Mouse (Mus musculus) hindbrain, embryonic 16.5 days (tissue): ENCODE results near the gene Adamts8. TPM values are rescaled to one million over a fixed set of nuclear protein-coding genes. Genes with fewer than 3 reads are reported as not detected.

Experiments used
- ATAC-seq: fragments of 200-750 bp; cut with Nextera tagmentation; 2 replicates; pipeline ENCODE4 v1.8.0; 2017; ENCODE audit warnings: moderate TSS enrichment, moderate library complexity
- H3K27ac ChIP-seq: fragments of 300-500 bp; sonication (generic); 2 replicates; pipeline ENCODE4 v1.5.1; 2014; ENCODE audit warnings: low read depth, mild to moderate bottlenecking, control low read depth, low read length, moderate library complexity
- H3K27me3 ChIP-seq: fragments of 300-500 bp; sonication (generic); replicated peaks from 2 replicates; pipeline ENCODE4 v1.6.1; 2014; ENCODE audit warnings: low read length; ENCODE audit not compliant: control insufficient read depth, insufficient read depth
- H3K36me3 ChIP-seq: fragments of 300-500 bp; sonication (generic); 2 replicates; pipeline ENCODE4 v1.6.1; 2014; ENCODE audit warnings: mild to moderate bottlenecking, low read length, moderate library complexity, mixed read lengths; ENCODE audit not compliant: control insufficient read depth, insufficient read depth
- H3K4me1 ChIP-seq: fragments of 300-500 bp; sonication (generic); 2 replicates; pipeline ENCODE4 v1.6.1; 2014; ENCODE audit warnings: low read depth, low read length; ENCODE audit not compliant: control insufficient read depth, insufficient read depth
- H3K4me2 ChIP-seq: fragments of 300-500 bp; sonication (generic); 2 replicates; pipeline ENCODE4 v1.6.1; 2014; ENCODE audit warnings: mild to moderate bottlenecking, low read length, control low read depth, moderate library complexity
- H3K4me3 ChIP-seq: fragments of 300-500 bp; sonication (generic); 2 replicates; pipeline ENCODE4 v1.5.1; 2014; ENCODE audit warnings: mild to moderate bottlenecking, low read length, control low read depth, moderate library complexity
- H3K9ac ChIP-seq: fragments of 300-500 bp; sonication (generic); 2 replicates; pipeline ENCODE4 v1.6.1; 2014; ENCODE audit warnings: low read depth, mild to moderate bottlenecking, control low read depth, low read length, moderate library complexity
- H3K9me3 ChIP-seq: fragments of 300-500 bp; sonication (generic); 2 replicates; pipeline ENCODE4 v1.6.1; 2014; ENCODE audit warnings: mild to moderate bottlenecking, low read length, moderate library complexity; ENCODE audit not compliant: control insufficient read depth
- WGBS: fragments of 180-500 bp; shearing (Covaris S2); extraction: QIAGEN DNeasy Blood & Tissue Kit; methylation state at CpG from one replicate; pipeline ENCODE4 v1.1.7; 2014; 5-methylcytosine and 5-hydroxymethylcytosine counted together
- polyA plus RNA-seq: library from polyadenylated mRNA; unstranded; fragments of >200 nt; fragmentation: Nextera tagmentation; extraction: Ambion mirVana; gene quantifications from 2 replicates; pipeline ENCODE4 v1.2.1, GENCODE M21; 2015

The Adamts8 gene
- 1.8 and 2.8 TPM in 2 replicates for polyA plus RNA-seq

GRCm38 (mm10) chr9:30942512-30943313 lies at the start of gene Adamts8:
Adamts8 (plus strand) TSS chr9:30942562.
- H3K4me2 ChIP-seq: peak within 1 kb of the TSS; percentile 99
- peak within 1 kb of the TSS; percentile 51; the same call in 1 of the 2 replicates for H3K27ac ChIP-seq
- peak; percentile 84 for ATAC-seq
- H3K27me3 ChIP-seq: peaks cover 19% of the 10 kb centered on the region
- H3K4me1 ChIP-seq: peaks cover 14% of the 10 kb centered on the region
- no peaks in the 10 kb centered on the region for H3K36me3 ChIP-seq
- H3K9ac ChIP-seq: peak within 1 kb of the TSS; percentile 81
- peak within 1 kb of the TSS; percentile 76 for H3K4me3 ChIP-seq
- WGBS: under 1% methylated on average over 72 of the region's 96 CpGs
- no peaks in the 10 kb centered on the region for H3K9me3 ChIP-seq

- H3K36me3 ChIP-seq: peaks cover 3% of the 10 kb centered on the region
- H3K4me3 ChIP-seq: no peak overlapping the region
- ATAC-seq: no peak
- no peak overlapping the region for H3K4me2 ChIP-seq
- no peak overlapping the region for H3K27ac ChIP-seq
- H3K9me3 ChIP-seq: no peaks in the 10 kb centered on the region
- WGBS: 61% methylated on average over 3 of the region's 3 CpGs
- no peak overlapping the region for H3K9ac ChIP-seq
- H3K4me1 ChIP-seq: peaks cover 3% of the 10 kb centered on the region; the same call in 1 of the 2 replicates
- no peaks in the 10 kb centered on the region for H3K27me3 ChIP-seq
These were observed 46.7 kb upstream of the Adamts8 start for GRCm38 (mm10) chr9:30895618-30896017.

- no peak overlapping the region for H3K27ac ChIP-seq
- peaks cover 4% of the 10 kb centered on the region for H3K36me3 ChIP-seq
- 46% methylated on average over 5 of the region's 5 CpGs for WGBS
- no peak overlapping the region for H3K4me2 ChIP-seq
- no peak overlapping the region for H3K9ac ChIP-seq
- H3K4me1 ChIP-seq: peaks cover 3% of the 10 kb centered on the region; the same call in 1 of the 2 replicates
- H3K9me3 ChIP-seq: no peaks in the 10 kb centered on the region
- H3K4me3 ChIP-seq: no peak overlapping the region
- H3K27me3 ChIP-seq: no peaks in the 10 kb centered on the region
- peak; percentile 86 for ATAC-seq
These were observed 45.6 kb upstream of the Adamts8 start for GRCm38 (mm10) chr9:30896752-30897151.

- H3K4me1 ChIP-seq: peaks cover 3% of the 10 kb centered on the region; the same call in 1 of the 2 replicates
- WGBS: 71% methylated on average over 2 of the region's 2 CpGs
- ATAC-seq: no peak
- no peak overlapping the region for H3K4me3 ChIP-seq
- no peaks in the 10 kb centered on the region for H3K9me3 ChIP-seq
- peaks cover 6% of the 10 kb centered on the region for H3K36me3 ChIP-seq
- no peak overlapping the region for H3K4me2 ChIP-seq
- no peak overlapping the region for H3K27ac ChIP-seq
- no peaks in the 10 kb centered on the region for H3K27me3 ChIP-seq
- H3K9ac ChIP-seq: no peak overlapping the region
These were observed 45.2 kb upstream of the Adamts8 start for GRCm38 (mm10) chr9:30897169-30897568.

- H3K27me3 ChIP-seq: no peaks in the 10 kb centered on the region
- H3K27ac ChIP-seq: no peak overlapping the region
- ATAC-seq: no peak
- 97% methylated on average over 19 of the region's 19 CpGs for WGBS
- no peaks in the 10 kb centered on the region for H3K9me3 ChIP-seq
- no peak overlapping the region for H3K9ac ChIP-seq
- H3K4me3 ChIP-seq: no peak overlapping the region
- no peak overlapping the region for H3K4me2 ChIP-seq
- no peaks in the 10 kb centered on the region for H3K4me1 ChIP-seq
- peaks cover 7% of the 10 kb centered on the region for H3K36me3 ChIP-seq
These were observed 40.2 kb upstream of the Adamts8 start for GRCm38 (mm10) chr9:30902152-30902551.

GRCm38 (mm10) chr9:30902641-30903040 lies 39.7 kb upstream of the Adamts8 start:
- H3K4me2 ChIP-seq: no peak overlapping the region
- ATAC-seq: no peak
- no peaks in the 10 kb centered on the region for H3K9me3 ChIP-seq
- H3K27me3 ChIP-seq: no peaks in the 10 kb centered on the region
- H3K4me1 ChIP-seq: no peaks in the 10 kb centered on the region
- no peak overlapping the region for H3K4me3 ChIP-seq
- H3K9ac ChIP-seq: no peak overlapping the region
- H3K27ac ChIP-seq: no peak overlapping the region
- WGBS: 98% methylated on average over 7 of the region's 7 CpGs
- peaks cover 7% of the 10 kb centered on the region for H3K36me3 ChIP-seq

GRCm38 (mm10) chr9:30903266-30903665 lies 39.1 kb upstream of the Adamts8 start:
- Histone ChIP-seq H3K4me2 (no peak overlapping the region), H3K27ac (no peak overlapping the region), H3K27me3 (no peaks in the 10 kb centered on the region), H3K36me3 (peaks cover 7% of the 10 kb centered on the region), H3K4me1 (no peaks in the 10 kb centered on the region), H3K9me3 (no peaks in the 10 kb centered on the region), H3K4me3 (no peak overlapping the region), H3K9ac (no peak overlapping the region)
- ATAC-seq: no peak
- WGBS: 95% methylated on average over 5 of the region's 5 CpGs

- H3K4me3 ChIP-seq: no peak overlapping the region
- 88% methylated on average over 10 of the region's 10 CpGs for WGBS
- peaks cover 3% of the 10 kb centered on the region; the same call in 1 of the 2 replicates for H3K36me3 ChIP-seq
- no peak overlapping the region for H3K9ac ChIP-seq
- no peaks in the 10 kb centered on the region for H3K9me3 ChIP-seq
- no peak overlapping the region for H3K27ac ChIP-seq
- H3K4me1 ChIP-seq: no peaks in the 10 kb centered on the region
- H3K4me2 ChIP-seq: no peak overlapping the region
- no peak for ATAC-seq
- no peaks in the 10 kb centered on the region for H3K27me3 ChIP-seq
These were observed 36.5 kb upstream of the Adamts8 start for GRCm38 (mm10) chr9:30905861-30906260.

- no peak overlapping the region for H3K9ac ChIP-seq
- H3K9me3 ChIP-seq: no peaks in the 10 kb centered on the region
- no peaks in the 10 kb centered on the region for H3K27me3 ChIP-seq
- no peak overlapping the region for H3K4me2 ChIP-seq
- H3K4me3 ChIP-seq: no peak overlapping the region
- 94% methylated on average over 4 of the region's 4 CpGs for WGBS
- no peak for ATAC-seq
- peaks cover 3% of the 10 kb centered on the region; the same call in 1 of the 2 replicates for H3K36me3 ChIP-seq
- H3K4me1 ChIP-seq: no peaks in the 10 kb centered on the region
- H3K27ac ChIP-seq: no peak overlapping the region
These were observed 35.9 kb upstream of the Adamts8 start for GRCm38 (mm10) chr9:30906426-30906825.
